Mouse (Mus musculus): ENCODE measurements at regions not wholly inside any gene's neighbourhood (a gene's known extent, or its start where the extent isn't known, plus 50 kb on each side); places are given as distances from the start of the nearest gene placed in this dataset.

DNA sequence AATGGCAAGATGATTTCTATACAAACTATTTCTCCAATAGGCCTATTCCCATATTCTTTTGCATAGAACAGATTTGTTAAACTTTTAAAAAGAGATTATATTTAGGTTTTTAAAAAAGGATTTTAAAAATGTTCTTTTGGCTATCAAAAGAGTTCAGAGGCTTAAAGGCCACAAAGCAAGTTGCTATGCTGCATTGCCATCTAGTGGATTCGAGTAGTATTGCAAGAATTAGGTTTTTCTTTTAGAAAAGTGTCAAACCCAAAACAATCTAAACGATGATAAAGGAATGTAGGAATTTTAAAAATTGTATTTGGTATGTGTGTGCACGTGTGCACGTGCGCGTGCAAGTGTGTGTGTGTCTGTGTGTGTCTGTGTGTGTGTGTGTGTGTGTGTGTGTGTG, 73.0 kb upstream of the Ifngr1 start:
- WGBS, result 10% methylated on average over 6 of the region's 6 CpGs
- TF ChIP-seq CTCF (IDR thresholded peaks at IDR 0.05; ENCODE audit: extremely low read depth, insufficient read length, insufficient replicate concordance, low read depth, low read length), result no peak
- no peak for TF ChIP-seq POLR2A (IDR thresholded peaks at IDR 0.05; ENCODE audit: low read depth, low read length)
- H3K4me3 ChIP-seq (ENCODE audit: low read depth, low read length), result no peak overlapping the region
- H3K36me3 ChIP-seq (ENCODE audit: control insufficient read depth, insufficient read depth, low read length), result no peaks in the 10 kb centered on the region
- H3K4me1 ChIP-seq (ENCODE audit: control insufficient read depth, insufficient read depth, insufficient read length, low read length), result peaks cover 8% of the 10 kb centered on the region; the same call in 1 of the 2 replicates
- no peak overlapping the region for H3K27ac ChIP-seq (ENCODE audit: insufficient read depth, low read depth, low read length)
- H3K27me3 ChIP-seq (ENCODE audit: control insufficient read depth, insufficient read depth, low read length), result no peaks in the 10 kb centered on the region

DNA sequence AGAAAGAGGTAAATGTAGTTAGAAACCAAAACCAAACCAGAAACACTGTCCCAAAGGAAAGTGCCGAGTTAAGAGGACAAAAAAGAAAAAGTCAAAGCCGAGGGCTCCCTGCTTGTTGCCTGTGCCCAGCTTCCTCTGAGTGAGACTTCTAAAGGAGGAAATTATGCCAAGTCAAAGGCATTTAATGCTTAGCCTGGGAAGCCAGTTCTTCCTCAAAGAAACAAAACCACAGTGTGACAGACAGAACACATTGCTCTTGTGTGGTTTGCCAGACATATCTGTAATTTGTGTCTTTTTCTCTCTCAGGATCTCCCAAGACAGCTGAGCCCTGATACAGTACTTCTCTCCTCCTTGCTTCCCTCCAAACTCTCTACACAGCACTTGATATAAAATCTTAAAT, 69.6 kb upstream of the Ifngr1 start:
- H3K27ac ChIP-seq (ENCODE audit: insufficient read depth, low read depth, low read length), result peak overlapping the region; percentile 35; the same call in 1 of the 2 replicates
- TF ChIP-seq POLR2A (IDR thresholded peaks at IDR 0.05; ENCODE audit: low read depth, low read length) (no peak), CTCF (IDR thresholded peaks at IDR 0.05; ENCODE audit: extremely low read depth, insufficient read length, insufficient replicate concordance, low read depth, low read length) (no peak)
- no peaks in the 10 kb centered on the region for H3K27me3 ChIP-seq (ENCODE audit: control insufficient read depth, insufficient read depth, low read length)
- WGBS, result 19% methylated on average over 2 of the region's 2 CpGs
- H3K36me3 ChIP-seq (ENCODE audit: control insufficient read depth, insufficient read depth, low read length), result no peaks in the 10 kb centered on the region
- H3K4me1 ChIP-seq (ENCODE audit: control insufficient read depth, insufficient read depth, insufficient read length, low read length), result peaks cover 17% of the 10 kb centered on the region
- H3K4me3 ChIP-seq (ENCODE audit: low read depth, low read length), result no peak overlapping the region

DNA sequence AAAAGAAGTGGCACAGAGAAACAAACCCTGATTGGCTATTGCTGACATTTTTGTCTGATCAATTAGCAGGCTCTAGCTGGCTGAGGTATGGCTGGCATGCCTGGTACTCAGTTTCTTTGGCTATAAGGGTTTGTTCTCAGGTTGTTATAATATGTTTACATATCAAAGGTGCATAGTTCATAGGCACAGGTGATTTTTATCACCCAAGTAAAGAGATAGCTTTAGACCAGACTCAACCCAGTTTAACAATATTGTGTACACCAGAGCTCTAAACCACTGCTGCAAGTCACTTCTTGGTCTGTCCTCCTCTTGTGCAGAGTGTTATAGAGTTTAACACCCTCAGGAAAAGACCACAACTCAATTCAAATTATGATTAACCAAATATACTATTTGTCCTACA, 65.8 kb upstream of the Ifngr1 start:
- Histone ChIP-seq H3K27ac (ENCODE audit: insufficient read depth, low read depth, low read length) (peak overlapping the region; percentile 86), H3K36me3 (ENCODE audit: control insufficient read depth, insufficient read depth, low read length) (no peaks in the 10 kb centered on the region), H3K27me3 (ENCODE audit: control insufficient read depth, insufficient read depth, low read length) (no peaks in the 10 kb centered on the region), H3K4me3 (ENCODE audit: low read depth, low read length) (no peak overlapping the region), H3K4me1 (ENCODE audit: control insufficient read depth, insufficient read depth, insufficient read length, low read length) (peaks cover 33% of the 10 kb centered on the region)
- TF ChIP-seq POLR2A (IDR thresholded peaks at IDR 0.05; ENCODE audit: low read depth, low read length), result no peak
- TF ChIP-seq CTCF (IDR thresholded peaks at IDR 0.05; ENCODE audit: extremely low read depth, insufficient read length, insufficient replicate concordance, low read depth, low read length), result no peak

- Histone ChIP-seq H3K27me3 (ENCODE audit: control insufficient read depth, insufficient read depth, low read length) (no peaks in the 10 kb centered on the region), H3K27ac (ENCODE audit: insufficient read depth, low read depth, low read length) (peak overlapping the region; percentile 86), H3K4me3 (ENCODE audit: low read depth, low read length) (no peak overlapping the region), H3K36me3 (ENCODE audit: control insufficient read depth, insufficient read depth, low read length) (no peaks in the 10 kb centered on the region), H3K4me1 (ENCODE audit: control insufficient read depth, insufficient read depth, insufficient read length, low read length) (peaks cover 36% of the 10 kb centered on the region)
- WGBS, result 3% methylated on average over 1 of the region's 1 CpGs
- TF ChIP-seq POLR2A (IDR thresholded peaks at IDR 0.05; ENCODE audit: low read depth, low read length) (no peak), CTCF (IDR thresholded peaks at IDR 0.05; ENCODE audit: extremely low read depth, insufficient read length, insufficient replicate concordance, low read depth, low read length) (no peak)
Measured at GRCm38 (mm10) chr10:19526353-19526752, 65.4 kb upstream of the Ifngr1 start.

GRCm38 (mm10) chr10:19529655-19530054, 62.1 kb upstream of the Ifngr1 start:
- 51% methylated on average over 5 of the region's 5 CpGs for WGBS
- no peak for TF ChIP-seq POLR2A (IDR thresholded peaks at IDR 0.05; ENCODE audit: low read depth, low read length)
- TF ChIP-seq CTCF (IDR thresholded peaks at IDR 0.05; ENCODE audit: extremely low read depth, insufficient read length, insufficient replicate concordance, low read depth, low read length), result no peak

DNA sequence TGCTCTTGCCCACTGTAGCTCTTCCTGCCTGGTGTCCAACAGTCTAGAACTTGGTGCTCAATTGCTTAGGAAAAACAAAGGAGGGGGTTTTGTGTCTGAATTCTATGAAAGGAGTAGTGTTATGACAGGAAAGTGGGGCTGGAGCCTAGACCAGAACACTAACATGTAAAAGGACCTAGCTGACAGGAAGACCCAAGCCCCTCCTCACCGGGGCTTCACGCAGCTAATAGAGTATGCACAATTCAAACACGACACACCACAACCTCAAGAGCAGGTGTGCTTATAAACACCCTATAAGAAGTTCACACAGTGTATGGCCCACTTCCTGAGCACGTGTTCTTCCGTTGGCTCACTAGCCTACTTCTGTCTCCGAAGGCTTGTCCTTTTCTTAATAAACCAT, 61.7 kb upstream of the Ifngr1 start:
- WGBS, result 82% methylated on average over 6 of the region's 6 CpGs
- Histone ChIP-seq H3K27me3 (ENCODE audit: control insufficient read depth, insufficient read depth, low read length) (no peaks in the 10 kb centered on the region), H3K36me3 (ENCODE audit: control insufficient read depth, insufficient read depth, low read length) (no peaks in the 10 kb centered on the region), H3K27ac (ENCODE audit: insufficient read depth, low read depth, low read length) (peak overlapping the region; percentile 60), H3K4me3 (ENCODE audit: low read depth, low read length) (no peak overlapping the region), H3K4me1 (ENCODE audit: control insufficient read depth, insufficient read depth, insufficient read length, low read length) (peaks cover 43% of the 10 kb centered on the region; the same call in 1 of the 2 replicates)
- TF ChIP-seq CTCF (IDR thresholded peaks at IDR 0.05; ENCODE audit: extremely low read depth, insufficient read length, insufficient replicate concordance, low read depth, low read length) (no peak), POLR2A (IDR thresholded peaks at IDR 0.05; ENCODE audit: low read depth, low read length) (no peak)

More at GRCm38 (mm10) chr10:19529655-19530054, 62.1 kb upstream of the Ifngr1 start:
- no peak overlapping the region for H3K4me3 ChIP-seq (ENCODE audit: low read depth, low read length)
- no peaks in the 10 kb centered on the region for H3K27me3 ChIP-seq (ENCODE audit: control insufficient read depth, insufficient read depth, low read length)
- H3K27ac ChIP-seq (ENCODE audit: insufficient read depth, low read depth, low read length), result peak overlapping the region; percentile 60
- peaks cover 43% of the 10 kb centered on the region; the same call in 1 of the 2 replicates for H3K4me1 ChIP-seq (ENCODE audit: control insufficient read depth, insufficient read depth, insufficient read length, low read length)
- H3K36me3 ChIP-seq (ENCODE audit: control insufficient read depth, insufficient read depth, low read length), result no peaks in the 10 kb centered on the region

GRCm38 (mm10) chr10:19531452-19531851, 60.3 kb upstream of the Ifngr1 start:
- Histone ChIP-seq H3K27ac (ENCODE audit: insufficient read depth, low read depth, low read length) (peak overlapping the region; percentile 94), H3K4me1 (ENCODE audit: control insufficient read depth, insufficient read depth, insufficient read length, low read length) (peaks cover 38% of the 10 kb centered on the region; the same call in 1 of the 2 replicates), H3K4me3 (ENCODE audit: low read depth, low read length) (no peak overlapping the region), H3K36me3 (ENCODE audit: control insufficient read depth, insufficient read depth, low read length) (no peaks in the 10 kb centered on the region), H3K27me3 (ENCODE audit: control insufficient read depth, insufficient read depth, low read length) (no peaks in the 10 kb centered on the region)
- WGBS, result 4% methylated on average over 1 of the region's 1 CpGs
- TF ChIP-seq CTCF (IDR thresholded peaks at IDR 0.05; ENCODE audit: extremely low read depth, insufficient read length, insufficient replicate concordance, low read depth, low read length) (no peak), POLR2A (IDR thresholded peaks at IDR 0.05; ENCODE audit: low read depth, low read length) (no peak)

All from small intestine, adult 2 months (tissue).